Mouse (Mus musculus) urinary bladder, postnatal 10 days (tissue): ENCODE measurements around the gene Gad2.
"Not testable (repeated sequence)": the region's sequence is repeated elsewhere in the genome, so short reads cannot be mapped to it uniquely, and the experiment has no call there.

Experiments
- DNase-seq: peaks from one replicate; pipeline ENCODE4 v3.0.0; 2022; ENCODE audit warnings: low spot score

Gad2 gene

GRCm38 (mm10) chr2:22621828-22622731, at the start of gene Gad2:
Gad2 (plus strand) TSS chr2:22622205.
- DNase-seq: no peak

- DNase-seq: not testable (repeated sequence)
Measured at GRCm38 (mm10) chr2:22587469-22588169, 34.4 kb upstream of the Gad2 start.

GRCm38 (mm10) chr2:22588170-22588541, 33.8 kb upstream of the Gad2 start:
- not testable (repeated sequence) for DNase-seq

- DNase-seq: not testable (repeated sequence)
Measured at GRCm38 (mm10) chr2:22588673-22589381, 33.2 kb upstream of the Gad2 start.

GRCm38 (mm10) chr2:22589382-22590205, 32.4 kb upstream of the Gad2 start:
- DNase-seq: not testable (repeated sequence)

- no peak for DNase-seq
Measured at GRCm38 (mm10) chr2:22590206-22590490, 31.9 kb upstream of the Gad2 start.

GRCm38 (mm10) chr2:22617951-22618350, 4.1 kb upstream of the Gad2 start:
- no peak for DNase-seq

- no peak for DNase-seq
Measured at GRCm38 (mm10) chr2:22619416-22619815, 2.6 kb upstream of the Gad2 start.

- no peak for DNase-seq
Measured at GRCm38 (mm10) chr2:22620030-22620429, 2.0 kb upstream of the Gad2 start.

GRCm38 (mm10) chr2:22620534-22620933, 1.5 kb upstream of the Gad2 start:
- no peak for DNase-seq

- DNase-seq: no peak
Measured at GRCm38 (mm10) chr2:22620978-22621827, 802 bp upstream of the Gad2 start.

GRCm38 (mm10) chr2:22623111-22624070, 1.4 kb downstream of the Gad2 start:
- DNase-seq: no peak

- no peak for DNase-seq
Measured at GRCm38 (mm10) chr2:22624188-22624975, 2.4 kb downstream of the Gad2 start.

- DNase-seq: no peak
Measured at GRCm38 (mm10) chr2:22625096-22625960, 3.3 kb downstream of the Gad2 start.

GRCm38 (mm10) chr2:22627147-22627666, 5.2 kb downstream of the Gad2 start:
- no peak for DNase-seq

GRCm38 (mm10) chr2:22627819-22628432, 5.9 kb downstream of the Gad2 start:
- no peak for DNase-seq

GRCm38 (mm10) chr2:22634766-22635165, 12.8 kb downstream of the Gad2 start:
- no peak for DNase-seq
